Mouse (Mus musculus) forebrain, embryonic 11.5 days (tissue): ENCODE measurements around the gene Psmb8. TPM values are rescaled to one million over a fixed set of nuclear protein-coding genes. Genes with fewer than 3 reads are reported as not detected.
A peak's percentile ranks its signal among the peaks of the same experiment; 100 is the strongest.

Source experiments
- ATAC-seq: fragments of 200-750 bp; cut with Nextera tagmentation; replicated peaks from 2 replicates; pipeline ENCODE4 v1.8.0; 2017; ENCODE audit warnings: moderate TSS enrichment; ENCODE audit not compliant: low FRiP score
- DNase-seq: peaks from one replicate; pipeline ENCODE4 v3.0.0-alpha.2; 2017; ENCODE audit warnings: low spot score
- H3K27ac ChIP-seq: fragments of 300-500 bp; sonication (generic); 2 replicates; pipeline ENCODE4 v1.5.1; 2014; ENCODE audit warnings: low read depth, low read length
- H3K27me3 ChIP-seq: fragments of 300-500 bp; sonication (generic); 2 replicates; pipeline ENCODE4 v1.6.1; 2014; ENCODE audit warnings: mild to moderate bottlenecking, low read length, mixed read lengths; ENCODE audit not compliant: control insufficient read depth, insufficient read depth
- H3K36me3 ChIP-seq: fragments of 300-500 bp; sonication (generic); 2 replicates; pipeline ENCODE4 v1.6.1; 2014; ENCODE audit warnings: mild to moderate bottlenecking, low read length, moderate library complexity, mixed read lengths; ENCODE audit not compliant: control insufficient read depth, insufficient read depth
- H3K4me1 ChIP-seq: fragments of 300-500 bp; sonication (generic); replicated peaks from 2 replicates; pipeline ENCODE4 v1.6.1; 2014; ENCODE audit warnings: low read length, mixed read lengths; ENCODE audit not compliant: control insufficient read depth, insufficient read depth
- H3K4me2 ChIP-seq: fragments of 300-500 bp; sonication (generic); 2 replicates; pipeline ENCODE4 v1.6.1; 2014; ENCODE audit warnings: low read depth, mild to moderate bottlenecking, low read length, moderate library complexity, mixed read lengths; ENCODE audit not compliant: severe bottlenecking
- H3K4me3 ChIP-seq: fragments of 300-500 bp; sonication (generic); 2 replicates; pipeline ENCODE4 v1.5.1; 2014; ENCODE audit warnings: low read depth, low read length
- H3K9ac ChIP-seq: fragments of 300-500 bp; sonication (generic); 2 replicates; pipeline ENCODE4 v1.6.1; 2014; ENCODE audit warnings: low read length
- H3K9me3 ChIP-seq: fragments of 300-500 bp; sonication (generic); 2 replicates; pipeline ENCODE4 v1.6.1; 2016; ENCODE audit warnings: low read length, mixed read lengths; ENCODE audit not compliant: control insufficient read depth
- WGBS: fragments of 180-500 bp; shearing (Covaris S2); extraction: QIAGEN DNeasy Blood & Tissue Kit; methylation state at CpG from one replicate; pipeline ENCODE4 v1.1.7; 2014; 5-methylcytosine and 5-hydroxymethylcytosine counted together
- polyA plus RNA-seq: library from polyadenylated mRNA; unstranded; fragments of >200 nt; fragmentation: Nextera tagmentation; extraction: Ambion mirVana; gene quantifications from 2 replicates; pipeline ENCODE4 v1.2.1, GENCODE M21; 2014

Psmb8 gene
- polyA plus RNA-seq, 1 experiment from 2014 or later: 1.5 TPM

- ATAC-seq: no peak
Observed at GRCm38 (mm10) chr17:34205021-34205745, 7.7 kb downstream of the Psmb8 start.

GRCm38 (mm10) chr17:34205746-34206176 lies 8.2 kb downstream of the Psmb8 start:
- no peaks in the 10 kb centered on the region for H3K36me3 ChIP-seq
- 16% methylated on average over 9 of the region's 9 CpGs for WGBS
- no peak overlapping the region for H3K9ac ChIP-seq
- H3K4me1 ChIP-seq: peaks cover 4% of the 10 kb centered on the region
- H3K27me3 ChIP-seq: peaks cover 18% of the 10 kb centered on the region
- no peak overlapping the region for H3K4me2 ChIP-seq
- no peaks in the 10 kb centered on the region for H3K9me3 ChIP-seq
- ATAC-seq (no peak), DNase-seq (no peak)
- H3K27ac ChIP-seq: no peak overlapping the region
- no peak overlapping the region for H3K4me3 ChIP-seq

More at GRCm38 (mm10) chr17:34205021-34205745, 7.7 kb downstream of the Psmb8 start:
- no peak for DNase-seq
- H3K27ac ChIP-seq: no peak overlapping the region
- H3K4me2 ChIP-seq: peak overlapping the region; percentile 86
- WGBS: 13% methylated on average over 18 of the region's 18 CpGs
- peak overlapping the region; percentile 50 for H3K4me3 ChIP-seq
- no peaks in the 10 kb centered on the region for H3K36me3 ChIP-seq
- H3K4me1 ChIP-seq: peaks cover 4% of the 10 kb centered on the region
- H3K9ac ChIP-seq: peak overlapping the region; percentile 57
- no peaks in the 10 kb centered on the region for H3K9me3 ChIP-seq
- H3K27me3 ChIP-seq: peaks cover 18% of the 10 kb centered on the region

- WGBS: 85% methylated on average over 5 of the region's 5 CpGs
- no peak for ATAC-seq
- H3K27ac ChIP-seq: no peak overlapping the region
Observed at GRCm38 (mm10) chr17:34206731-34207130, 9.2 kb downstream of the Psmb8 start.

GRCm38 (mm10) chr17:34207456-34207855 lies 9.9 kb downstream of the Psmb8 start:
- Histone ChIP-seq H3K27ac (no peak overlapping the region), H3K4me1 (peaks cover 4% of the 10 kb centered on the region), H3K4me3 (no peak overlapping the region), H3K36me3 (no peaks in the 10 kb centered on the region), H3K4me2 (no peak overlapping the region), H3K9me3 (no peaks in the 10 kb centered on the region), H3K27me3 (peaks cover 29% of the 10 kb centered on the region), H3K9ac (no peak overlapping the region)
- no peak for ATAC-seq
- 74% methylated on average over 3 of the region's 3 CpGs for WGBS
- DNase-seq: no peak

More at GRCm38 (mm10) chr17:34206731-34207130, 9.2 kb downstream of the Psmb8 start:
- H3K36me3 ChIP-seq: no peaks in the 10 kb centered on the region
- no peak overlapping the region for H3K4me3 ChIP-seq
- no peaks in the 10 kb centered on the region for H3K9me3 ChIP-seq
- no peak overlapping the region for H3K4me2 ChIP-seq
- H3K27me3 ChIP-seq: peaks cover 22% of the 10 kb centered on the region
- no peak overlapping the region for H3K9ac ChIP-seq
- no peak for DNase-seq
- H3K4me1 ChIP-seq: peaks cover 4% of the 10 kb centered on the region

- no peak for ATAC-seq
- Histone ChIP-seq H3K27ac (no peak overlapping the region), H3K4me1 (peaks cover 4% of the 10 kb centered on the region), H3K9me3 (no peaks in the 10 kb centered on the region), H3K4me2 (no peak overlapping the region), H3K36me3 (no peaks in the 10 kb centered on the region), H3K4me3 (no peak overlapping the region), H3K9ac (no peak overlapping the region), H3K27me3 (peaks cover 32% of the 10 kb centered on the region)
- 96% methylated on average over 9 of the region's 9 CpGs for WGBS
- no peak for DNase-seq
Observed at GRCm38 (mm10) chr17:34207866-34208265, 10.3 kb downstream of the Psmb8 start.

- no peak overlapping the region for H3K4me3 ChIP-seq
- no peak for ATAC-seq
Observed at GRCm38 (mm10) chr17:34208421-34208820, 10.9 kb downstream of the Psmb8 start.

GRCm38 (mm10) chr17:34209680-34210079 lies 12.2 kb downstream of the Psmb8 start:
- peaks cover 3% of the 10 kb centered on the region for H3K4me1 ChIP-seq
- DNase-seq (no peak), ATAC-seq (no peak)
- H3K4me2 ChIP-seq: no peak overlapping the region
- no peaks in the 10 kb centered on the region for H3K9me3 ChIP-seq
- H3K36me3 ChIP-seq: no peaks in the 10 kb centered on the region
- peaks cover 38% of the 10 kb centered on the region for H3K27me3 ChIP-seq
- no peak overlapping the region for H3K9ac ChIP-seq
- WGBS: 48% methylated on average over 3 of the region's 3 CpGs
- no peak overlapping the region for H3K27ac ChIP-seq
- H3K4me3 ChIP-seq: no peak overlapping the region

More at GRCm38 (mm10) chr17:34208421-34208820, 10.9 kb downstream of the Psmb8 start:
- no peak overlapping the region for H3K27ac ChIP-seq
- H3K36me3 ChIP-seq: no peaks in the 10 kb centered on the region
- H3K9me3 ChIP-seq: no peaks in the 10 kb centered on the region
- no peak overlapping the region for H3K9ac ChIP-seq
- DNase-seq: no peak
- WGBS: 23% methylated on average over 10 of the region's 10 CpGs
- H3K27me3 ChIP-seq: peaks cover 31% of the 10 kb centered on the region
- peaks cover 4% of the 10 kb centered on the region for H3K4me1 ChIP-seq
- H3K4me2 ChIP-seq: no peak overlapping the region

GRCm38 (mm10) chr17:34210599-34210998 lies 13.1 kb downstream of the Psmb8 start:
- Histone ChIP-seq H3K4me2 (no peak overlapping the region), H3K36me3 (no peaks in the 10 kb centered on the region), H3K27ac (no peak overlapping the region), H3K9me3 (no peaks in the 10 kb centered on the region), H3K4me3 (no peak overlapping the region), H3K27me3 (peaks cover 32% of the 10 kb centered on the region), H3K4me1 (no peaks in the 10 kb centered on the region), H3K9ac (no peak overlapping the region)
- no peak for ATAC-seq
- DNase-seq: no peak
- 74% methylated on average over 3 of the region's 3 CpGs for WGBS
